Mouse (Mus musculus): ENCODE measurements around the gene Phactr2.

DNA sequence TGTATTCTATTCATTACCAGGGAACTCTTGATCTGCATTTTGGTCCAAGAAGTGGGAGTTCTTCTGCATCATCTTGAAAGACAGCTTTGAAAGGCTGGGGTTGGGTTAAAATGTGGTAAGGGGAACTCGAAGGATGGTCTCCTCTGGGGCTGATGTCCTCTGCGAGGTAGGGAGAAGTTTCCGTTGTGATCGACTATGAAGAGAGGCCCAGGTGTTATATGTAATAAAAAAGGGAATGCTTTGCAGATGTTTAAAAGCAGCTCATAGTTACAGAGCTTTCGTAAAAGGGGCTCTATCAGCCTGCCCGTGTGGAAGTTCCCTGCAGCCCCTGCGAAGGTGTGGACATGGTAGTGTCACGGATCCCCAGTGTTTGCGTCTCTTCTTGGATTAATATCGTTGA lies 50.2 kb downstream of the Phactr2 start:
- TF ChIP-seq EP300 (IDR thresholded peaks at IDR 0.05; ENCODE audit: low read depth) (no peak), CTCF (IDR thresholded peaks at IDR 0.05; ENCODE audit: low read depth) (no peak)

All from liver, embryonic 14.5 days (tissue).